Comparison of ENCODE assay signal across 24 mouse cellular contexts in the genomic region with DNA sequence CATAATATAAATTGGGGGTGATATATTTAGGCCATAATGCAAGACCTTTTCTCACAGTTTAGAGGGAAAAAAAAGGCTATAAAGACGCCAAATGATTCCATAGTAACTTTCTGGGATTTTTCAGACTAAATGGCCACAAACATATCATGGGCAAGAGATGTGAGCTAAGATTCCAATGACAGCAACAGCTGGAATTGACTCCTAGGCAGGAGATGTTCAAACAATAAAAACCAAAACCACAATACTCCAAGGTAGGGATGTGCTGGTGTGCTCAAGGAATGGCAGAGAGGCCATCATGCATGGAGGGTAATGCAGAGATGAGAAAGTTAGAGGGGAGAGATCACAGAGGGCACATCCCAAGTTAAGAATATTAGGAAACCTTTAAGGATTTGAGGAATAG. TPM values are rescaled to one million over a fixed set of nuclear protein-coding genes. Genes with fewer than 3 reads are reported as not detected.
DNase-seq lines count a peak whose midpoint lies in the region; ATAC-seq and TF ChIP-seq lines count a peak whose summit lies in the region.
"Had no signal": no experiment of that assay in that cellular context is flagged by ENCODE, and none has a peak within 500 bp of the region (broad histone marks: within the 10 kb centered on the region; RNA-seq: fewer than 3 reads in every experiment).

No protein-coding gene starts in this region.

- H3K79me2 ChIP-seq in C2C12 (ENCODE audit: control insufficient read depth, insufficient read depth), result no peaks in the 10 kb centered on the region

- H3K27me3 ChIP-seq in hindbrain, embryonic 13.5 days, result peaks cover 13% of the 10 kb centered on the region; the same call in 1 of the 2 replicates
- H3K27me3 ChIP-seq in hindbrain, embryonic 14.5 days (ENCODE audit: control insufficient read depth, insufficient read depth, low read length), result 0 out of 2 replicates have a peak, but pooled peaks cover 2% of the 10 kb centered on the region
- no peaks in the 10 kb centered on the region for H3K27me3 ChIP-seq in hindbrain, embryonic 15.5 days
- no peaks in the 10 kb centered on the region for H3K27me3 ChIP-seq in hindbrain, embryonic 10.5 days (ENCODE audit: insufficient read depth, poor library complexity, severe bottlenecking)
- H3K27me3 ChIP-seq in C2C12 (ENCODE audit: control insufficient read depth, insufficient read depth, insufficient read length), result no peaks in the 10 kb centered on the region
- H3K27me3 ChIP-seq: CH12.LX, Patski had no signal

- TF ChIP-seq CTCF in C2C12 (IDR thresholded peaks at IDR 0.05; ENCODE audit: control insufficient read depth, insufficient read depth, insufficient read length), result no peak

- H3K79me3 ChIP-seq in C2C12 (ENCODE audit: low read depth), result no peaks in the 10 kb centered on the region

- peaks cover 6% of the 10 kb centered on the region for H3K9me3 ChIP-seq in hindbrain, embryonic 13.5 days
- H3K9me3 ChIP-seq in hindbrain, embryonic 14.5 days (ENCODE audit: control insufficient read depth, low read length), result 0 out of 2 replicates have a peak, but pooled peaks cover 4% of the 10 kb centered on the region
- no peaks in the 10 kb centered on the region for H3K9me3 ChIP-seq in hindbrain, embryonic 15.5 days
- peaks cover 6% of the 10 kb centered on the region; the same call in 1 of the 2 replicates for H3K9me3 ChIP-seq in hindbrain, embryonic 10.5 days

- no peak overlapping the region for H3K9ac ChIP-seq in hindbrain, embryonic 13.5 days
- no peak overlapping the region for H3K9ac ChIP-seq in hindbrain, embryonic 14.5 days
- H3K9ac ChIP-seq in hindbrain, embryonic 15.5 days, result no peak overlapping the region

- H3ac ChIP-seq in C2C12 (ENCODE audit: control insufficient read depth, insufficient read length, low read depth), result no peak overlapping the region

- no peak overlapping the region for H3K4me2 ChIP-seq in hindbrain, embryonic 13.5 days
- H3K4me2 ChIP-seq in hindbrain, embryonic 14.5 days (replicated peaks), result no peak overlapping the region
- H3K4me2 ChIP-seq in hindbrain, embryonic 15.5 days, result no peak overlapping the region

- H3K36me3 ChIP-seq in hindbrain, embryonic 13.5 days, result peaks cover 8% of the 10 kb centered on the region
- H3K36me3 ChIP-seq in hindbrain, embryonic 14.5 days (replicated peaks; ENCODE audit: control insufficient read depth, insufficient read depth), result no peaks in the 10 kb centered on the region
- peaks cover 7% of the 10 kb centered on the region; the same call in 1 of the 2 replicates for H3K36me3 ChIP-seq in hindbrain, embryonic 15.5 days
- H3K36me3 ChIP-seq in hindbrain, embryonic 10.5 days, result peaks cover 8% of the 10 kb centered on the region
- H3K36me3 ChIP-seq in C2C12 (ENCODE audit: control insufficient read depth, insufficient read depth), result peaks cover 7% of the 10 kb centered on the region

- peak overlapping the region; percentile 19; the same call in 1 of the 2 replicates for H3K27ac ChIP-seq in hindbrain, embryonic 13.5 days
- H3K27ac ChIP-seq in hindbrain, embryonic 14.5 days, result no peak overlapping the region
- H3K27ac ChIP-seq in hindbrain, embryonic 15.5 days (replicated peaks), result 0 out of 2 replicates have a peak overlapping the region, but pooled peaks have one; percentile 18
- no peak overlapping the region for H3K27ac ChIP-seq in hindbrain, embryonic 10.5 days

- H3K4me1 ChIP-seq in hindbrain, embryonic 13.5 days (replicated peaks), result peaks cover 7% of the 10 kb centered on the region
- no peaks in the 10 kb centered on the region; the same call in 1 of the 2 replicates for H3K4me1 ChIP-seq in hindbrain, embryonic 14.5 days (replicated peaks; ENCODE audit: control insufficient read depth, insufficient read depth, low read length)
- no peaks in the 10 kb centered on the region; the same call in 1 of the 2 replicates for H3K4me1 ChIP-seq in hindbrain, embryonic 15.5 days (replicated peaks)
- H3K4me1 ChIP-seq in hindbrain, embryonic 10.5 days (replicated peaks), result 0 out of 2 replicates have a peak, but pooled peaks cover 4% of the 10 kb centered on the region

- intact Hi-C loops in heart, postnatal 25 days (cut with DNase I), result no loop called here

- no peak for ATAC-seq in hindbrain, embryonic 13.5 days (ENCODE audit: low FRiP score)
- no peak for ATAC-seq in hindbrain, embryonic 14.5 days (ENCODE audit: low FRiP score)
- no peak for ATAC-seq in hindbrain, embryonic 15.5 days (ENCODE audit: low FRiP score, low read depth)
- ATAC-seq: activated CD4-positive, CD25-positive, alpha-beta regulatory T cell, adult 4 months; CD4-positive, CD25-positive, alpha-beta regulatory T cell, adult 4 months; Patski had no signal

- DNase-seq in heart, adult 11 months, result peak; percentile 39
- DNase-seq in heart, postnatal 25 days (ENCODE audit: low spot score), result no peak
- no peak for DNase-seq in hindbrain, embryonic 14.5 days (ENCODE audit: low spot score)
- DNase-seq in hindbrain, embryonic 10.5 days (ENCODE audit: low spot score), result no peak
- no peak for DNase-seq in urinary bladder, adult 18-20 months (ENCODE audit: low spot score in 2 of 2)
- DNase-seq: adrenal gland, adult 2 months; adrenal gland, adult 8-10 months; adrenal gland, postnatal 10 days; adrenal gland, postnatal 14 days; adrenal gland, postnatal 25 days; adrenal gland, postnatal 36 days; B cell, adult 2 months; cerebellum, adult 11 months; cerebellum, adult 11-12 months; cerebellum, adult 18-20 months had no signal

- H3K4me3 ChIP-seq in hindbrain, embryonic 13.5 days, result no peak overlapping the region
- no peak overlapping the region for H3K4me3 ChIP-seq in hindbrain, embryonic 14.5 days (replicated peaks; ENCODE audit: low read length)
- H3K4me3 ChIP-seq in hindbrain, embryonic 15.5 days, result no peak overlapping the region
- H3K4me3 ChIP-seq in hindbrain, embryonic 10.5 days, result no peak overlapping the region
- H3K4me3 ChIP-seq in C2C12 (ENCODE audit: insufficient read depth, poor library complexity, severe bottlenecking), result no peak overlapping the region

- 94% methylated on average over 1 of the region's 1 CpGs for WGBS in hindbrain, embryonic 13.5 days
- WGBS in hindbrain, embryonic 14.5 days, result 96% methylated on average over 1 of the region's 1 CpGs
- WGBS in hindbrain, embryonic 15.5 days, result 91% methylated on average over 1 of the region's 1 CpGs
- 87% methylated on average over 1 of the region's 1 CpGs for WGBS in hindbrain, embryonic 10.5 days

TF ChIP-seq in C2C12, 6 proteins besides CTCF, POLR2A, EP300 and RAD21:
- TF ChIP-seq MAX (IDR thresholded peaks at IDR 0.05) (no peak), MYOD1 (IDR thresholded peaks at IDR 0.05; ENCODE audit: control insufficient read depth, insufficient read length, low read depth) (peak; percentile 55)

RNA-seq across cellular contexts. Expression of a gene that starts 16.6 kb away (rescaled TPM):
- 1 to 10 TPM; 4.9 to 5.7 TPM for total RNA-seq in heart, postnatal 25 days (2021)
- 0.71 and 1.1 TPM in 2 replicates for polyA plus RNA-seq in hindbrain, embryonic 13.5 days (2015; fragmentation: Nextera tagmentation; extraction: Ambion mirVana)
- 1.5 and 1.7 TPM in 2 replicates for polyA plus RNA-seq in hindbrain, embryonic 14.5 days (2014; fragmentation: Nextera tagmentation; extraction: Ambion mirVana)
- 1.6 TPM in 2 replicates for polyA plus RNA-seq in hindbrain, embryonic 15.5 days (2015; fragmentation: Nextera tagmentation; extraction: Ambion mirVana)
- polyA plus RNA-seq in hindbrain, embryonic 10.5 days (2016; fragmentation: Nextera tagmentation; extraction: Ambion mirVana), result 0.41 and 0.75 TPM in 2 replicates
- polyA plus RNA-seq in C2C12 (2012; fragmentation: generic; extraction: Trizol), result 0.02 TPM
- total RNA-seq: MEL had no signal
- polyA plus RNA-seq: G1E had no signal

Comparison
In these comparisons a context has a peak if more than half of its experiments do, and no peak if none do; other contexts are left out.
1. H3K27ac ChIP-seq: peak in hindbrain, embryonic 13.5 days (single experiment) and hindbrain, embryonic 15.5 days (single experiment); none in hindbrain, embryonic 14.5 days (single experiment) and hindbrain, embryonic 10.5 days (single experiment).